Mouse (Mus musculus) inflammation-experienced regulatory T-cells, adult 6 months (primary cell): Measurements from ENCODE around the gene Zfhx3. TPM values are rescaled to one million over a fixed set of nuclear protein-coding genes. Genes with fewer than 3 reads are reported as not detected.

ENCODE experiments used
- ATAC-seq: one replicate; pipeline ENCODE4 v1.8.0; 2017
- polyA plus RNA-seq, 3 experiments: library from polyadenylated mRNA; unstranded; fragments of 100-300 nt; shearing (Covaris generic); gene quantifications; one replicate each; pipeline ENCODE4 v1.2.1; 2017

Zfhx3 gene
- polyA plus RNA-seq, 3 experiments from 2014 or later, result 0.03 to 0.35 (median 0.24) TPM

- no peak for ATAC-seq
These were observed 764.0 kb downstream of the Zfhx3 start for GRCm38 (mm10) chr8:108706491-108706847.

- no peak for ATAC-seq
These were observed 764.6 kb downstream of the Zfhx3 start for GRCm38 (mm10) chr8:108706848-108707541.

- no peak for ATAC-seq
These were observed 765.3 kb downstream of the Zfhx3 start for GRCm38 (mm10) chr8:108707576-108708281.

- no peak for ATAC-seq
These were observed 766.5 kb downstream of the Zfhx3 start for GRCm38 (mm10) chr8:108708833-108709387.

DNA sequence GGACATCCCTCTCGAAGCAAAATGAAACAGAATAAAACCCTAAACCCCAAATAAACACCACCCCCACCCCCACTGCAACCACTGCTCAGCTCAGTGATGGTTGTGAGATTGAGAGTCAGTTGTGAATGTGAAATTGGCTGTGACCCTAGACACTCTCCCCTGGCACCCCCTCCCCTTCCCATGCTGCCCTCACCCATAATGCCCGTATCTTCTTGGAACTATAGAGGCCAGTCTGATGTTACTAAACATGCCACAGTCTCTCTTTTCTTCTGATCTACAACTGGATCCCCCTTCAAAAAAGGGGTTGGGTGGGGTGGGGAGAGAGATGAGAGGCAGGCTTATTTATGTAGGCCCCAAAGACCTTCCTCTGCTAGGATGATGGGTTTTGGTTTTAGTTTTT, 767.0 kb downstream of the Zfhx3 start:
- ATAC-seq, result no peak

DNA sequence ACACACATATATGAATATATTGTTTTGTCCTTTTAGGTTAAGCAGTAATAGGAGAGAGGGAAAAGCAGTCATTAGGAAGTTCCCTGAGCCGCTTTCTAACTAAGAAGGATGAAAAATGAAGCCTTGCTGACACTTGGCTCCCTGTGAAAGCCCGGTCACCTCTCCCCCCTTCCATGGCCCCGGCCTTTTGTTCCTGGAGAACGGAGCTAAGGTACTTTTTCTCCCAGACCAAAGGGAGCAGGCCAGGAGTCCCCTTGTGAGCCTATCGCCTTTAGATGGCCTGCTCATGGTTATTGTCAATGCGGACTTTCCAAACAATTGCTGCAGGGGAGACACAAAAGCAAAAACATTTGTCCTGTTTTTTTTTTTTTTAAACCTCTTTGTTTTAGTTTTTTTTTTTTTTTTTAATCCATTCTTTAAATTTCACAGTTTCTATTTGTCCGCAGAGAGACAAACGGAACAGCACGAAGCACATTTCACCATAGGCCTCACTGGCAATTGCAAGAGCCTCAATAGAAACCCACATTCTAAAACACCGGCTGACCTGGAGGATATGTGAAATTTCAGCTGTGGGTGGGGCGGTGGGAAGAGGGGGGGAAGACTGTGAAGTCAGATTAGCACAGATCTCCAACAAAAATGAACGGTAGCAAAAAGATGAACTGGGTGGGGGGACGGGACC, 767.6 kb downstream of the Zfhx3 start:
- ATAC-seq, result no peak

GRCm38 (mm10) chr8:108710607-108711489, 768.4 kb downstream of the Zfhx3 start:
- no peak for ATAC-seq

DNA sequence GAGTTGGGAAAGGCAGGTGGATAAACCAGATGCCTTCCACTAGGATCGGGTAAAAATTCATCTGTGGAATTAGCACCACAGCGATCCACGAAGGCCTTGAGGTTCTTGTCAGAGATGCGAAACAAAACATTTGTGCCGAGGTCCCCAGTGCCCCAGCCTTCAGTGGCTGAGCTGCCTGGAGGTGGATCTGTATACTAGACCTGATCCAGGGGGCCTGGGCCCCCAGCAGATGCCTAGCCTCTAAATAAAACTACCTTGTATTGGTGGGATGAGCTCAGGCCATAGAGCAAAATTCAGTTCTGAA, 769.0 kb downstream of the Zfhx3 start:
- no peak for ATAC-seq

DNA sequence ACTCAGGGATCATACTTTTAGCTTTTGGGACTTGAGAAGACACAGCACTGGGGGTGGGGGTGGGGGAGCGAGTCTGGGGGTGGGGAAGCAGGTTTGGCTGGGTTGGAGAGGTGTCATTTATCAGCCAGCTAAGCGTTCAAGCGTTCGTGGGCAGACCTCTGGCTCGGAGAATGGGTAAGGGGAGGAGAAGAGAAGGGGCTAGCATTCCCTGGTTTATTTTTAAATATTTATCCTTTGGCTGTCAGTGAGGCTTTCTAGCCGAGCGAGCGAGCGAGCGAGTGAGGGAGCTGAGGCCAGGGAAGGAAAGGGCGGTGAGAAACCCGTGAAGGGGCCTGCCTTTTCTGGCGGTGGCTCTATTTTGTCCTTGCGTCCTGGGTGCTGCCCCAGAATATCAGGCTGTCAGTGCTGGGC, 769.6 kb downstream of the Zfhx3 start:
- no peak for ATAC-seq

DNA sequence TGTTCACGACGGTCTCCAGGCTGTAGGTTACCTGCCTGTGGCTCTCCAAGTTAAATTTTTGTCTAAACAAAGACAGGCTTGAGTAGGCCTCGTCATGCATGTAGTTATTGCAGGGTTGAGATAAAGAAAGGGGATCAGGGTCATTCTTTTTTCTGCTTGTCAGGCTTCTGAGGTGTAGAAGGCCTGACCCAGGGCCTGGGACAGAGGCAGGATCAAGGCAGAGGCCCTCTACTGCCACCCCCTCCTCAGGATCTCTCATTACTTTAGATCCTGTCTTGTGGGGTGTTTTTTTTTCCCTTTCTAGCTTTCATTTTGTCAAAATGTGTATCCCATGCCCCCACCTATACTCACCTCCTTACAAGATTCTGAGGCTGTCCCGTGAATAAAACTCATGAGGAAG, 770.2 kb downstream of the Zfhx3 start:
- no peak for ATAC-seq

DNA sequence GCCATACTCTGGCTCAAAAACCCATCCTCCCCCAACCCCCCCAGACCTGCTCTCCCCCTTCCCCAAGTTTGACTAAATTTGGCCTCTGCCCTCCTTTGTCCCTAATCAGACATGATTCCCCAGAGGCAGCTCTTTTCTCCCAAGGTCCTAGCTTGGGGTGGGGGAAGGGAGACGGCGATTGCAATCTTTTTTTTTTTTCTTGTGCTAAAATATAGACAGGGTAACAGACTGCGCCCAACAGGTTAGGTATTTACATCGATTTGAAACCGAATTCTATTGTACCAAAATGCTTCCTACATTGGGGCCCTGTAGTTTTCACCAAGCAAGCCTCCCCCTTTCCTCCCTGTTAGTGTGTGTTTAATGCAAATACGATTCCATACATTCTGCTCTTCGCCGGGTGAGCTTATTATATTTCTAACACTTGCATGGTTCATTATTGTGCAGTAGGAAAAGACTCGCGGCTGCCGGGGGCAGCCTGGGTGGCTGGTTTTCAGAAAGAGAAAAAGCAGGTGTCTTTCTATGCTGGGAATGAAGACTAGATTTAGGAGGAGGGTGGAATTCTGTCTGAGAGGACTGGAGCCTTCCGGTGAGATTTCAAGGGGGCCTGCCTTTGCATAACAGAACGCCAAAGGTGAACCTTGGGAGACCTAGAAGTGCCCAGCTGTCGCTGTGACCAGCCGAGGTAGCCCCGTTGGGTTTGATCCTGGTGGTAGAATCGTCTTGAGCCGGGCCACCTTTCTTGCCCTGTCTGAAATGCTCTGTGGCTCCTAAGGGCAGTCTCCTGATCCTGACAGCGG, 771.1 kb downstream of the Zfhx3 start:
- ATAC-seq, result no peak

- ATAC-seq, result no peak
These were observed 771.7 kb downstream of the Zfhx3 start for GRCm38 (mm10) chr8:108714143-108714635.

- ATAC-seq, result no peak
These were observed 772.4 kb downstream of the Zfhx3 start for GRCm38 (mm10) chr8:108714636-108715415.

DNA sequence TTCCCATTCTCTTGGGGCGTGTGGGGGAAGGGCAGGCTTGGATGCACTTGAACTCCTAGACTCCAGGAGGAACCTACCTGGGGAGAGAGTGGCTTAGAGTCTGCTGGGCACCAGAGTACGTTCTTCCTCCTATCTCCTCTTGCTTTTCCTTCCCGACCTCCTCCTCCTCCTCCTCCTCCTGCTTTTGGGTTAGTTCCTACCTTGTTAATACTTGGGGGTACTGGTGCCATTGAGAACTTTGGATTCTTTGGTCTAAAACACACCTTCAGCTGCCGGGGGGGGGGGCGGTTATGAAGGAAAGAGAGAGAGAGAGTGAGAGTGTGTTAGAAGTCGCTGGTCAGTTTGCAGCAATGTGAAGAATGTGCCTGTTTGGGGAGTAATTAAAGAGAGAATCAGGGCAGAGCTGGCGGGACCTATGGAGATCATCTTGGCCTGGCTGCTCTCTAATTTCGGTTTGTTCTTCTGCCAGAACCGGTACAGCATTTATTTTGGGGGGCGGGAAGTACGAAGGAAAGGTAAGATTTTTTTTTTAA, 773.0 kb downstream of the Zfhx3 start:
- ATAC-seq, result no peak

DNA sequence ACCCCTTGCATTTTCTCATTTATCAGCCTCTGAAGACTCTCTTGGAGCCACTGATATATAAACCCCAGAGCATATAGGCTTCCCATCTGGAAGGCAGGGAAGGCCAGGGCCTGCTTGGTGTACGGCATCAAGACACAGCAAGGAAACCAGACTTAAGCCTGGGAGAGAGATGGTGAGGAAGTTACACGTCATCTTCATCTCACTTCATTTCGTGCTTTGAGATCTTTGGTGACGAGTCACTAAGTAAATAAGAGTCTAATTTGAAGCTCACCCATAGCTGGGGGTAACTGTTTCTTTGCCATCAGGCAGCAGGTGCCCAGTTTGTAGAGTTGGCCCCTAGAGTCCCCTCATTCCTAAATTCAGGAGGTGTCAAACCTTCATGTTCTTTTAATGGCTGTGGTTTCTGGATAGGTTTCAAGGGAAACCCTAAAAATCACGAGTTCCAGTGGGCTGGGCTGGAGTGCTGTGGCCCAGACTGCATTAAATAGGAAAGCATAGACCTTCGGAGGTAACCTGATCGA, 773.9 kb downstream of the Zfhx3 start:
- no peak for ATAC-seq

- ATAC-seq, result no peak
These were observed 775.1 kb downstream of the Zfhx3 start for GRCm38 (mm10) chr8:108717545-108717944.

DNA sequence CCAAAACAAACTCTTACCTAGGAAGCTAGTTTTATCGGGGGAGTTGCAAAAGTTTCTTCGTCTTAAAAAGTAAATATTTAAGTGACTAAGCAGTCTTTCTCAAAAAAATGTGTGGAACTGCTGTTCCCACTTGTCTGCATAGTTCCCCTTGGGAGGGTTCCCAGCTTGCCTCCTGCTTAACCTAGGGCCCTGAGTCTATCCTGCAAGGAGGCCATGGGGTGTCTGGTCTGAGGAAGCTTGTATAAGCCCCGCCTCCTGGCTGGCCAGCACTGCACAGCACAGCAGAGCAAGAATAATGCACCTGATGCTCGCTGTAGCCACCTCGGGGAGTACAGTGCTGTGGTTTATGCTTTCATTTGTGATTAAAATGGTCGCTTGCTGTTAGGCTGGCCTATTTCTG, 775.6 kb downstream of the Zfhx3 start:
- no peak for ATAC-seq

DNA sequence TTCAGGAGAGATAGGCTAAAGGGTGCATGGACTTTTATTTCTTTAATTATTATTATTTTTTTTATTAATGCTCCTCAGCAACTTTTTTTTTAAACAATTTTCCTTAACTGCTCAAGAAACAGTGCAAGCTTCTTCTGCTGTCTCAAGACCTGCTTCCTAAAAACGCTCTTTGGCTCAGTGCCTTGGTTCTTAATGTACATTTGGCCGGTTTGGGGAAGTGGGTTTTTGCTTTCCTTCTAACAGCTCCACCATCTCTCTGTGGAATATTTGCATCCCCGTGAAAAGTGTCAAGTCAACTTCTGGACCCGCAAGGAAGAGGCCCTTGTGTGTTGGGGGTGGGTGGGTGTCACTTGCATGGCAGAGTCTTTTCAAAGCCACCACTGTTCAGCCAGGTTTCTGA, 778.4 kb downstream of the Zfhx3 start:
- ATAC-seq, result no peak

DNA sequence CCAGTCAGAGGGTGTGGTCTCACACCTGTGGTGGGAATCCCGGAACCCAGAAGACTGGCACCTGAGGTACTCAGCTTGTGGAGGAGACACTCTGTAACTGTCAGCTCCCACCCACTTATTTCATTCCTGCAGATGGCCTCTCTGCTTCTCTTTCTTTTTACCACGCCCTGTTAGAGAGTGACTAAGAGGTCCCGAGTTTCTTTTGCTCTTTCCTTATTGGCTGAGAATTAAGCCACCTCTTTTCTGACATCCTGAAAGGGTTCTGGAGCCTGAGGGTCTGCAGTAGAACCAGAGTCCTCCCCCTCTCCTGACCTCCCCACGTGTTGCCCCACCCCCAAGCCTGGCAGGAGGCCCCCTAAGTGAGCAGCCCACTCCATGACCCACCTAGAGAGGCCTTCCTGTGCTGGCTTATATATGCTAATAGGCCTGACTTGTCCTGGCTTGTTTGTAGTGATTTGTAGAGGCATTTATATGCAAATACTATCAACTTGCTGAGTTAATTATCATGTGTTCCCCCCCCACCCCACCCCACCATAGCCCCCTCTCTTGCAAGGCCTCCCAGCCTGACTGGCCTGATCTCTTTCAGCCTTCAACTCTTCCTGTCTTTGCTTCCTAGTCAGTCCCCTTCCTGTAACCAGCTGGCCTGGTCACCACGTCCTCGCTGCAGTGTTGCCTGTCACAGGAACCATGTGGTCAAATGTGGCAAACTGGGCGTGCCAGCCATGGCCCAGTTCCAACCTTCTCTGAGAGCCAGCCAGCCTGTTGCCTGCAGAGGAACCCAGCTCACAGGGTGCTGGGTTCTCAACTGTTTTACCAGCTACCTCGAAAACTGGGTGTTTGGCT, 780.4 kb downstream of the Zfhx3 start:
- ATAC-seq, result no peak
